Mouse (Mus musculus) brain, embryonic 18.5 days (tissue): Measurements from ENCODE around the gene Cabs1.

Source experiments
- DNase-seq: peaks from one replicate; pipeline ENCODE4 v3.0.0-alpha.2; 2012; ENCODE audit warnings: low read depth, low spot score

The Cabs1 gene

DNA sequence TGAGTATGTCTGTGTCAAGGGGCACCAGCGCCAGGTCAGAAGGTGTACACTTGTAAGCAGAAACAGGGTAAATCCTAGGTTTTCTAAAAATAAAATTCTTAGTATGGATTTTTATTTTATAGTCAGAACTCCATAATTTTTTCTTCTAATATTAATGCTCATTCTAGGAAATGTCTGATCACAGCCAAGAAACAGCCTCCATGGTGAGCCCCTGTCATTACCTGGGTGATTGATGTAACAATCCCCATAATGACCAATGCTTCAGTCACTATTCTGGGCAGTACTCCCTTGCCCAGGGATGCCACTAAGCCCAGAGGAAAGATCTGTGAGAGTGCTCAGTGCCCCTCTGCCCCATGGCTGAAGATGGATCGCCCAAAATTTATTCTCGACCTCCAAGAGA is at the start of gene Cabs1:
Gene Cabs1 (plus strand): TSS at position 301 of the 400 bp plus-strand sequence.
- DNase-seq: no peak

DNA sequence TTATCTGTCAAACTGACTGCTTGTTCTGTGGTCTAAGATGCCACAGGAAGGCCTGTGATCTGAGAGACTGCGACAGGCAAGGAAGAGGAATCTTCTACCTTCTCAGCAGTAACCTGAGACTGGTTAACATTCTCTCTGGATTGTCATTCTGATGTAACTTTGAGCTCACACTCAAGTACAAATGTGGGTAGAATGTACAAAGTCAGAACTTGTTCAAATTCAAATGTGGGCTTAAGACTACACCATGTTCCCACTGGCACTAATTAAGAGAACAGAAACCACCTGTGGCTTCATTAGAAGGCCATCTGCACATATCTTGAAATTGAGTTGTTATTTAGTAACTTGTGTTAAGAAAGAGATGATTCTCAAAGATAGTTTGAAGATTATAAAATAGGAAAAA is 47.6 kb upstream of the Cabs1 start:
- no peak for DNase-seq

DNA sequence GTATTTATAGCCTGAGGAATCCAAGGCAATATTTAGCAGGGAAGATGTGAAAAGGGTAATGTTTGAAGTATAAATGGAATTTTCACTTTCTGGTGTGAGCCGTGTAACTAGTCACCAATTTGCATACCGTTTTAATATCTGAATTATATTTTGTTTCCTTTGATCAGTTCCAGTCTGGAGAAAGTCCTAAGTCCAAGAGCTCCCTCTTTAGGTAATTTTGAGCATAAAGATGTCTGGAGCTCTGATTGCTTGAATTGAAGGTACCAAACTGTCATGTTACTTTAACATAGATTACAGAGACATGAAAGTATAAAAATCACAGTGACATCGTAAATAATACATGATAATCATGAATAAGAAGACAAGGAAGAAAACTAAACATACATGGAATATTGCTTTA is 38.5 kb upstream of the Cabs1 start:
- no peak for DNase-seq

DNA sequence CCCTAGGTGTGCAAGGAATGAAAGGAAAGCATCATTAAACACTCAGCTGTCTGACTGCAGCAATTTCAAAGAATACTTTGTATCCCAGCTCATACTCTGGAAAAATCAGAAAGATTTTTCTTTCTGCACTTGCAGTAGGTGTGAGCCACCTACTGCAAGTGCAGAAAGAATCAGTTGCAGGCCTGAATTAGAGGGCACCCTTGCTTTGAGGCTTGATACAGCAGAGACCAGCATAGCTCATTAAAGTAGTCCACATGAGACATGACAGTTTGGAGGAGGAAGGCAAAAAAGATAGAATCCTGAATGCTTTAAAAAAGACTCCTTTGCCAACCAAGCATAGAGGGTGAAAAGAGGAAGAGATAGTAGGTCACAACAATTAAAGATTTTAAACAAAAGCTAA is 36.7 kb upstream of the Cabs1 start:
- DNase-seq: no peak

DNA sequence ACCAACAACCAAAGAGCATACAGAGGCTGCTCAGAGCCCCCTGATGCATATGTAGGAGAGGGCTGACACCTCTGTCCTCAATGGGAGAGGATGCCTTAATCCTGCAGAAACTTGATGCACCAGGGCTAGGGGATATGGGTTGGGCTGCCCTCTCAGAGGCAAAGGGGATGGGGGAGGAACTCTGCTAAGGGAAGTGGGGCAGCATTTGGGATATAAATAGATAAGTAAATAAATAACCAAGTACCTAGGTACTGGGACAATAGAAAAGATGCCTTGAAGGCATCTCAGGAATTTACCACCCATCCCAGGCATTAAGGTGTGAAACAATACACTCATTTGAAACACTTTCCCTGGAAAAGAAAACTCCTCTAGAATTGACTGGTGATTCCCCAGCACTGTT is 27.4 kb upstream of the Cabs1 start:
- DNase-seq: no peak

DNA sequence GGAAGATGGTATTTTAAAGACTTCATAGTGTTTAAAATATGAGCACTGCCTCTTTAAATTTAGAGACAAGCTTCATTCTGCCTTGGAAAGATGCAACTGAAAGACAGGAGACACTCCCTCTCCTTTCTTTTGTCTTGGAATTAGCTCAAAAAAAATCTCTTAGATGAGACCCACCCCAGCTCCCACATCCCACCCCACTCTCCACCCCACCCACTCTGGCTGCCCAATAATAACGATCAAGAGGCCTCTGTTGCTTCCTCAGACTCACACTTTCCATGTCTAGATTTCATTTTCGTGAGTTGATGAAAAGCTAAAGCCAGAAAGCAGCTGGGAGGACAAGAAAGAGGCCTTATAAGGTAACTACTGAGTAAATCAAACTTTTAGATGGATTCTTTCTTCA is 10.0 kb upstream of the Cabs1 start, which contains the start of the genes 2310003L06Rik and Gm28434:
Gene 2310003L06Rik (plus strand): TSS at position 259 of the 400 bp plus-strand sequence.
Gene Gm28434 (plus strand): TSS at position 317 of the 400 bp plus-strand sequence.
- DNase-seq: no peak

DNA sequence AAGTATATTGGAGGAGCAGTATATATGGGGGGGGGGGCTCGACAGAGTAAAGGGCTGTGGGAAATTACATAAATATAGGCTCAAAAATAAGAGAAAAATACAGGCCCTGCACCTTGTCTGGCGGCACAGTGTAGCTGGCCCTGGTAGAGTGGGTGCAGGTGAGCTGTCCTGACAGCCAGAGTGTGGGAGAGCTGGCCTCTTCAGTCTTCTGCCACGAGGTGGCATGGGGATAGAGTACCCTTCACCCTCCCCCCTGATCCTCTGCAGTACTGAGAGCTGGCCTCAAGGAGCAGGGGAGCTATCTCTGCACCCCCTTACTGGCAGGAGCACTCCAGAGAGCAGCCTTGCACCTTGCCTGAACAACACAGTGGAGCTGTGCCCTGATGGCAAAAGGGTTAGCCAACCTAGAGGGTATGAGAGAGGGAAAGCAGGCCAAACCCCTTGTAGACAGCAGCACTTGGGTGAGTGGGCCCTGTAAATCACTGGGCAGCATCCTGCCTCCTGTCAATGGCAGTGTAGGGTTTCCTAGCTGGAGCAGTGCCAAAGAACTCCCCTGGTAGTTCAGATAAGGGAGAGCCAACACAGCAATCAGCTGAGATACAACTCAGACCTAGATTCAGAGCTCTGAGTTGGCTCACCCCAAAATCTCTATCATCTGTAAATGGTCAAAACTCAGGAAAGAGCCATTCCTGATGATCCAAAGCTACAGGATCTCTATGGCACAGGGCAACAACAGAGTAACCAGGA is 3.4 kb downstream of the Cabs1 start:
- no peak for DNase-seq

DNA sequence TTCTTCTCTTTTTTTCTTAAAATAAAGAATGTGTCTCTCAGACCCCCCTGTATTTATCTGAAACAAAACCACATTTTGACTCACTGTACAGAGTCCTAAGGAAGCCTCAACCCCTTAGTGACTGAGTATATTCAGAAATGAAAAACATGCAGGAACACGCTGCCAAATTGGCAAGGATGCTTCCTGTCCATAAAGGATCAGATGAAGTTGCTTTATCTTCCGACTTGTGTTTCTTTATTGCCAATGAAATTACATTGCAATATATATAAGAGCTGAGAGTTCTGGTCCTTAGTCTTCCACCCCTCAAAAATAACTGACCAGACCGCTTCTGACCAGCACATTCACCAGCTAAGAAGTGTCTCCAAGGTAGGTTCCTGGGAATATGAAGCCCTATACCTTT is 23.0 kb downstream of the Cabs1 start, which contains the start of gene Smr3a:
Gene Smr3a (plus strand): TSS at position 301 of the 400 bp plus-strand sequence.
- no peak for DNase-seq

DNA sequence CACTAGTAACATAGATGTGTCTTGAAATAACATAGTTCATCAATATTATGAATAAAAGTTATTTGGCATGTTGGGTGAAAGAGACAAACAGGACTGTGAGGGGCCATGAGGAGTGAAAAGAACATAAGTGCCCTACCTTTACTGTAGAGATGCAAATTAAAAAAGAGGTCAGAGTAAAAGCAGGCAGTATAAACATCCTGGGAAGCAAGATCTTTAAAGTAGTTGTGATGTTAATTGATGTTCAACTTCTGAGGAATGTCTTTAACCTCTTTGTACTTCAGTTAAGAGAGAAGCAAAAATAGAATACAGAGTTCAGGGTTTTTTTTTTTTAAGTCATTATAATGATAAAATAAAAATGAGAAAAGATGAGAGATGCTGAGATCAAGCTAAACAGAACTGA is 26.0 kb downstream of the Cabs1 start:
- no peak for DNase-seq
